Mouse (Mus musculus) heart, embryonic 10.5 days (tissue): ENCODE data around the gene Khdc3. TPM values are rescaled to one million over a fixed set of nuclear protein-coding genes. Genes with fewer than 3 reads are reported as not detected.
A peak's percentile ranks its signal among the peaks of the same experiment; 100 is the strongest.
"Not testable (repeated sequence)": the region's sequence is repeated elsewhere in the genome, so short reads cannot be mapped to it uniquely, and the experiment has no call there.

Experiments
- DNase-seq: peaks from one replicate; pipeline ENCODE4 v3.0.0-alpha.2; 2017; ENCODE audit warnings: low spot score
- H3K27ac ChIP-seq: fragments of 300-500 bp; sonication (generic); 2 replicates; pipeline ENCODE4 v1.5.1; 2016; ENCODE audit warnings: mild to moderate bottlenecking
- H3K27me3 ChIP-seq: fragments of 300-500 bp; sonication (generic); 2 replicates; pipeline ENCODE4 v1.6.1; 2016; ENCODE audit warnings: mild to moderate bottlenecking; ENCODE audit not compliant: poor library complexity, insufficient read depth, severe bottlenecking
- H3K36me3 ChIP-seq: fragments of 300-500 bp; sonication (generic); 2 replicates; pipeline ENCODE4 v1.6.1; 2016; ENCODE audit warnings: mild to moderate bottlenecking, moderate library complexity
- H3K4me1 ChIP-seq: fragments of 300-500 bp; sonication (generic); 2 replicates; pipeline ENCODE4 v1.6.1; 2016; ENCODE audit warnings: mild to moderate bottlenecking
- H3K4me3 ChIP-seq: fragments of 300-500 bp; sonication (generic); 2 replicates; pipeline ENCODE4 v1.5.1; 2016; ENCODE audit warnings: mild to moderate bottlenecking, moderate library complexity
- H3K9me3 ChIP-seq: fragments of 300-500 bp; sonication (generic); 2 replicates; pipeline ENCODE4 v1.6.1; 2016; ENCODE audit warnings: mild to moderate bottlenecking, moderate library complexity
- WGBS: fragments of 180-500 bp; shearing (Covaris S2); methylation state at CpG from one replicate; pipeline ENCODE4 v1.1.7; 2016; 5-methylcytosine and 5-hydroxymethylcytosine counted together
- polyA plus RNA-seq: library from polyadenylated mRNA; unstranded; fragments of >200 nt; fragmentation: Nextera tagmentation; extraction: Ambion mirVana; gene quantifications from 2 replicates; pipeline ENCODE4 v1.2.1, GENCODE M21; 2016

Khdc3 gene
- polyA plus RNA-seq: not detected in 2 replicates

DNA sequence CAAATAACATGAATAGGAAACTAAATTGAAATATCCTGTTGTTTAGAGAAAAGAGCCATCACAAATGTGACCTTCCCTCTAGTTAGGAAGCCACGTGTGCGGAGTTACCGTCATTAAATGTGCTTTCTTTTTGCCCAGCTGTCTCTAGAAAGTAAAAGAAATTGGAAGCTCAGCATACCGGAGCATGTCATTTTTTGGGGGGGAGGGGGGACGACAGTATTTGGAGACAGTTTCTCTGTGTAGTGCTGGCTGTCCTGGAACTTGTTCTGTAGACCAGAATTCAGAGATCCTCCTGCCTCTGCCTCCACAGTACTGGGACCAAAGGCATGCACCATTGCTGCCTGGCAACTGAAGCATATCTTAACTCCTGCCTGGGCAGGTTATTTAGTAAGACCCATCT, at the start of gene Khdc3:
Gene Khdc3, plus strand, starts transcription at position 301 of the 400 bp plus-strand sequence.
- WGBS: 85% methylated on average over 5 of the region's 5 CpGs
- no peak within 1 kb of the TSS for H3K27ac ChIP-seq
- no peak for DNase-seq
- no peak within 1 kb of the TSS for H3K4me3 ChIP-seq
- H3K4me1 ChIP-seq: peaks cover 9% of the 10 kb centered on the region
- H3K9me3 ChIP-seq: no peaks in the 10 kb centered on the region
- peaks cover 56% of the 10 kb centered on the region for H3K27me3 ChIP-seq
- H3K36me3 ChIP-seq: no peaks in the 10 kb centered on the region

DNA sequence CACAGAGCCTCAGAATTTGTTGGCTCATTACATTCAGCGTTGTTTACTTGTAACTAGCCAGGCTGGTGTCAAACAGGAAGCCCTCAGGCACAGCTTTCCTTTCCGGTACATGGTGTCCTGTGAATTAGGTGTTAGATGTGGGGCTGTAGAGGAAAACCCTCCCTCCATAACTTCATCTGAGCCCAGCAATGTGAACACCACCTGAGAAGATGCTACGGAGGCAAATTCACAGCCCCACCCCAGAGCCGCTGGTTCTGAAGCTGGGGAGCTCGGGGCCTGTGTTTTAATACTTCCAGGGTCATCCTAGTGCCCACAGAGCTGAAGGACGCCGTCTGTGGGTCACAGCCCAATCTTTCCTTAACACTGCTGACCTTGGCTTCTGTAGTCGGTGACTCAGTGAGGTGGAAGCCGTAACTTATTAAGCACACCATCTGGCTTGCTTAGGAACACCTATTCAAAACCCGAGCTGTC, 46.2 kb upstream of the Khdc3 start:
- H3K27me3 ChIP-seq: no peaks in the 10 kb centered on the region
- H3K4me3 ChIP-seq: no peak overlapping the region
- DNase-seq: no peak
- no peaks in the 10 kb centered on the region for H3K36me3 ChIP-seq
- H3K4me1 ChIP-seq: 0 out of 2 replicates have a peak, but pooled peaks cover 8% of the 10 kb centered on the region
- no peak overlapping the region for H3K27ac ChIP-seq
- 43% methylated on average over 10 of the region's 10 CpGs for WGBS
- no peaks in the 10 kb centered on the region for H3K9me3 ChIP-seq

DNA sequence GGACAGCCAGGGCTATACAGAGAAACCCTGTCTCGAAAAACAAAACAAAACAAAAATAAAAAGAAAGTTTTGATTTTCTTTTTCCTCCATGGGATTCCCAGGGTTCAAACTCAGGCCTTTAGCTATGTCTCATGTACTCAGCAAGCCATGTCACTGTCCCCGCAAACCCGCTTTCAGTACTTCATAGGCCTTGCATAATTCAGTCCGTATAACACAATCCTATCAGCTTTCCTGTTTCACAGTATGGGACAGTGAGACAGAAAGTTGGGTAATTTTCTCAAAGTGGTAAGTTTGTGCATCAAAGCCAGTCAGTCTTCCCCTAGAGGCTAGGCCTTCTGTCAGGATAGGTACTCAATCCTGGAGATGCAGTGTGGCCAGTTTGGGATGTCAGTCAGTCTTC, 42.4 kb upstream of the Khdc3 start:
- Histone ChIP-seq H3K4me3 (no peak overlapping the region), H3K36me3 (no peaks in the 10 kb centered on the region), H3K27ac (no peak overlapping the region), H3K27me3 (no peaks in the 10 kb centered on the region), H3K4me1 (peaks cover 14% of the 10 kb centered on the region), H3K9me3 (no peaks in the 10 kb centered on the region)
- WGBS: 83% methylated on average over 4 of the region's 4 CpGs
- DNase-seq: no peak

DNA sequence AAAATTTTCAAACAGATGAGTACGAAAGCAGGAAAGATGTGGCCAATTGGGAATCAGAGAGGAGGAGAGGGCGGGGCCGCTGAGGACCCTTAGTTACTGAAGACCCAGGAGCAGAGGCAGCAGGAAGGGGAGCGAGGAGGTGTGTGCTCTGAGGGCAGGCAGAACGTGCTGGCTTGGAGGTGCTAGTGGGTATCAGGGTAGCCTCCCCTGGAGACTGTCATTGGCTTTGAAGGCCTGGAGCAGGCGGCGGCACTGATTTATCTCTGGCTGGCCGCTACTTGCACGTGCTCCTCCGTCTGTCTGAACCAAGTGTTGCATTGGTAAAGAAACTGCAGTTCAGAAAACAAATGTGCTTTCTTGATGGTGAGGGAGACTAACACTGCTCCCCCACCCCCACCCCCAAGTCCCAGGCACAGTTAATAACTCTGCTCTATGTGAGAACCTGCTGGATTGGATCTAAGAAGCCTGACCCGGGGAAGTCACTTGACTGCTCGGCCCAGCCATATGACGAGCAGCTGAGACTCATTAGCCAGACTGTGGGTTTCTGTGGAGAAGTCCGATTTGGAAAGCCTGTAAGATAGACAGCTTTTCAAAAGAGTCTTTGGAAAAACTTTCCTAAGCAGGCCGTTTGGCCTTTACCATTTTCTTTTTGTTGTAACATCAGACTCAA, 37.9 kb upstream of the Khdc3 start:
- no peaks in the 10 kb centered on the region for H3K36me3 ChIP-seq
- H3K27ac ChIP-seq: peak overlapping the region; percentile 36
- no peaks in the 10 kb centered on the region for H3K9me3 ChIP-seq
- peak overlapping the region; percentile 39 for H3K4me3 ChIP-seq
- H3K27me3 ChIP-seq: no peaks in the 10 kb centered on the region
- peaks cover 30% of the 10 kb centered on the region for H3K4me1 ChIP-seq
- WGBS: 20% methylated on average over 15 of the region's 15 CpGs
- DNase-seq: no peak

DNA sequence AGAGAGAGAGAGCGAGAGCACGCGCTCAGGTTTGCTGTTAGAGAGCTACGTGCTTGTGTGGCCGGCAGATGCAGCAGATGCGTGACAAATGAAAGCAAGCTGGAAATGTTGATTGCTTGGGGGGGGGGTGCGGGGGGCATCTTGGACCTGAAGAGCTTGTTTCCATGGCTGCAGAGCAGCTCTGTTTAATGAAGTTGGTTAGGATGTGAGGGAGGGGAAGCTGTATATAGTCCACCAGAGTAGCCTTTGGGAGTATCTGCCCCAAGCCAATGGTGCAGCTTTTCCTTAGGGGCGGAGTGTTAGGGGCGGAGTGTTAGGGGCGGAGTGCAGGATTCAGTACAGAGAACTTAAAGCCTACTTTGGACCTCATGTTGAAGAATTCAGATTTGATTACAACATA, 34.5 kb upstream of the Khdc3 start:
- Histone ChIP-seq H3K27me3 (no peaks in the 10 kb centered on the region), H3K36me3 (no peaks in the 10 kb centered on the region), H3K9me3 (no peaks in the 10 kb centered on the region), H3K4me3 (peak overlapping the region; percentile 38), H3K27ac (no peak overlapping the region), H3K4me1 (peaks cover 42% of the 10 kb centered on the region)
- 33% methylated on average over 10 of the region's 10 CpGs for WGBS
- DNase-seq: no peak

DNA sequence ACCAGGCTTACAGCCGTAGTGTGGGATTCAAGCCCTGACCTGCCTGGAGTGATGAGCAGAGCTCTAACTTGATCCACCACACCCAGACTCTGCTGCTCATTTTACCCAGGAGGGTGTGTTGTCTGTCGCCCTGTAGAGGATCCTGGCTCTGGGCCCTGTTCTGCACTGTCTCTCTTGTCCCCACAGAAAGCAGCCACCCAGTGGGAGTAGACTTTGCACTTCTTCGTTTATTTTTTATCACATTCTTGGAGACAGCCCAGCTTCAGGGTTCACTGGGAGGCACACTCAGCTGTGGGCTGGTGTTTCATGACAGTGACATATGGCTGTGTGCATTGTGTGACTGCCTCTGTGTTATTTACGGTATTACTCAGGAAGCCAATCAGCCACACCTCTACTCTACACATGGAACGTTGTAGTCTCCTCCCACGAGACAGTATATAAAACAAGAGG, 33.4 kb upstream of the Khdc3 start:
- no peaks in the 10 kb centered on the region for H3K36me3 ChIP-seq
- H3K4me3 ChIP-seq: 0 out of 2 replicates have a peak overlapping the region, but pooled peaks have one; percentile 10
- H3K9me3 ChIP-seq: no peaks in the 10 kb centered on the region
- WGBS: 23% methylated on average over 6 of the region's 6 CpGs
- H3K4me1 ChIP-seq: peaks cover 40% of the 10 kb centered on the region
- peak overlapping the region; percentile 17; the same call in 1 of the 2 replicates for H3K27ac ChIP-seq
- no peak for DNase-seq
- no peaks in the 10 kb centered on the region for H3K27me3 ChIP-seq

DNA sequence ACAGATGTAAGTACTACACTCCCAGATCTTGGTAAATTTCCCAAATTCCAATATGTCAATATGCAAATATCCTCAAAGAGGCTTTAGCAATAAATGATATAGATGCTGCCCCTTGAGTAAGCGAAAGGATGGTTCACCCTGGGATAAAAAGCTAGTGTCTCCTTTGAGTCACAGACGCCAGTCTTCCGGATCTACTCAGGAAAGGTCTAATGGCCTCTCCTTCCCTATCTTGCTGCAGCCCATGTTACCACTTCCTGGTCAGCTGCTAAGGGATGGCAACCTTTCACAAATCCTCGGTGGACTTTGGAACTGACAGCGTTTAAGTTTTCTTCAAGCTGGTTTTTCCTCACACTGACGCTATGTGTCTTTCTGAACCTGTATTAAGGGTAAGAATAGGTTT, 32.9 kb upstream of the Khdc3 start:
- Histone ChIP-seq H3K4me3 (no peak overlapping the region), H3K27me3 (no peaks in the 10 kb centered on the region), H3K9me3 (no peaks in the 10 kb centered on the region), H3K27ac (no peak overlapping the region), H3K36me3 (no peaks in the 10 kb centered on the region), H3K4me1 (peaks cover 36% of the 10 kb centered on the region)
- WGBS: 65% methylated on average over 6 of the region's 6 CpGs
- DNase-seq: no peak

DNA sequence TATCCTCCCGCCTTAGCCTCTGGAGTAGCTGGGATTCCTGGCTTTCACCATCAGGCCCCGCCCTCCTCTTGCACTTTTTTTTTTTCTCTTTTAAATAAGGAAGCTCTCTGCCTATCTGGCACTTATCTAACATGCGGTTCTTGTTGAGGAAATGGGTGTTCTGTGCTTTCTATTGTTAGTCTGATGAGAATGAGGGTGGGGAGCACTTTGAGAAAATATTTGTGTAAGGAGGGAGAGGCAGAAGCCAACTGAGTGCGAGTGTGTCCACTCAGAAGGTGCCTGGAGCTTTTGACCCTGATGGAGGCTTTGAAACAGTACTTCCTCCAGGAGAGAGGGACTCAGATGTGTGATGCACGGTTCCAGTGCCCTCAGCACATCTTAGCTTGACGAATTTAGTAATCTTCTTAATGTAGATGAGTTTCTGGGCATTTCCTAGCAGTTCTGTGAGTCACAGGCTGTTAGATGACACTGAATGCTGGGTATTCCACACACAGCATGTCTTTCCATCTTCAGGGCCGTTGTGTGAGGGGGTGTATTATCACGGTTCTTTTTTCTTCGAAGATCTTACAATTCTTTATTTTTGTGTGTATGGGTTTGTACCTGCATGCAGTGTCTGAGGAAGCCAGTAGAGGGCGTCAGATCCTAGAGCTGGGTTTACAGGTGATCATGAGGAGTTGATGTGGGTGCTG, 30.5 kb upstream of the Khdc3 start:
- Histone ChIP-seq H3K27me3 (no peaks in the 10 kb centered on the region), H3K9me3 (no peaks in the 10 kb centered on the region), H3K4me1 (peaks cover 33% of the 10 kb centered on the region), H3K36me3 (no peaks in the 10 kb centered on the region), H3K27ac (no peak overlapping the region), H3K4me3 (no peak overlapping the region)
- 53% methylated on average over 10 of the region's 10 CpGs for WGBS
- no peak for DNase-seq

DNA sequence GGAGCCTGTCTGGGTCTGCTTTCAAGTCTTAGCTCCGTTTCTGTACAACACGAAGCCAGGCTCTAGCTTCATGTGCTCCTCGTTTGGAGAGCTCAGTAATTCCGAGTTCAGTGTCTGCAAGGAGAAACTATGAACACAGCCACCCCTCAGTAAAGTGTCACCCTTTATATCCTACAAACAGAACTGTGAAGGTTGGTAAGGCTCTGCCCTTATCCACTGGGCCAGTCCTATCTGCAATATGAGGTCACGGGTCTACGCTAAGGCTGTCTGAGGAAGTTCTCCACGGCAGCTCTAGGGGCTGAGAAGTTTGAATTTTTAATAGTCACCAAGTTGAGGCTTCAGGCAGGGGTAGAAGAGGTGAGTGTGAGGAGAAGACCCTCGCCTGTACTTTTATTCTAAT, 29.2 kb upstream of the Khdc3 start:
- no peaks in the 10 kb centered on the region for H3K36me3 ChIP-seq
- H3K27me3 ChIP-seq: no peaks in the 10 kb centered on the region
- no peaks in the 10 kb centered on the region for H3K9me3 ChIP-seq
- 73% methylated on average over 8 of the region's 8 CpGs for WGBS
- no peak overlapping the region for H3K4me3 ChIP-seq
- H3K27ac ChIP-seq: no peak overlapping the region
- DNase-seq: no peak
- H3K4me1 ChIP-seq: peaks cover 24% of the 10 kb centered on the region

DNA sequence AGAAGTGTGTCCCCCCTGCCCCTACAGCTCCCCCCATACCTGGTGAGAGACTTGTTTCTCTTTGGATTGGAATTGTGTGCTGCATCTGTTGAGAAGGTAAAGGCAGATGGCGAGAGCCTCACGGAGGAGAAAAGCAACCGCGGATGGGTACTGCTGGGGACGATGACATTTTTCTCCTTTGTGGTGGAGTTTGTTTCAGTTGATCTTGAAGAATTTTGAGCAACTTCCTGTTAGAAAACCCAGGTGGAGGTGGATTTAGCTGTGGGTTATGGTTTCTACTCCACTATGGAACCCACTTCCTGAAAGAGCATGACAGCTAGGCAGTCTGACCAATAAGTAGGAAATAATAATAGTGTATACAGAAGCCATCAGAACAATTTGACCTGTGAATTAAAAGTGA, 28.5 kb upstream of the Khdc3 start:
- WGBS: 88% methylated on average over 5 of the region's 5 CpGs
- Histone ChIP-seq H3K27me3 (no peaks in the 10 kb centered on the region), H3K4me1 (peaks cover 17% of the 10 kb centered on the region), H3K9me3 (no peaks in the 10 kb centered on the region), H3K4me3 (no peak overlapping the region), H3K27ac (no peak overlapping the region), H3K36me3 (no peaks in the 10 kb centered on the region)
- DNase-seq: no peak

DNA sequence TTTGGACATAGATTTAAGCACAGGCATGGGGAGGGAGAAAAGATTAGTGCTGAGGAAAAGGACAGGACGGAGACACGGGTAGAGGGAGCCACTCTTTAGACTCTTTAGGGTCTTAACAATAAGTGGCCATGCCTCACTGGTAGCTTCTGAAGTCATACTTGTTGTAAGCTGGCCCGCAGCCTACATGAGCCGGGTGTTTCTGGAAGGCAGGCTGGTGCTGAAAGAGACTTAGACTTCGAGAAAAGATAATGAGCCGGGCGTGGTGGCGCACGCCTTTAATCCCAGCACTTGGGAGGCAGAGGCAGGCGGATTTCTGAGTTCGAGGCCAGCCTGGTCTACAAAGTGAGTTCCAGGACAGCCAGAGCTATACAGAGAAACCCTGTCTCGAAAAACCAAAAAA, 22.3 kb upstream of the Khdc3 start:
- not testable (repeated sequence) for H3K27me3 ChIP-seq, H3K36me3 ChIP-seq, H3K27ac ChIP-seq, H3K4me1 ChIP-seq, DNase-seq, H3K4me3 ChIP-seq, H3K9me3 ChIP-seq
- WGBS: 82% methylated on average over 11 of the region's 12 CpGs

DNA sequence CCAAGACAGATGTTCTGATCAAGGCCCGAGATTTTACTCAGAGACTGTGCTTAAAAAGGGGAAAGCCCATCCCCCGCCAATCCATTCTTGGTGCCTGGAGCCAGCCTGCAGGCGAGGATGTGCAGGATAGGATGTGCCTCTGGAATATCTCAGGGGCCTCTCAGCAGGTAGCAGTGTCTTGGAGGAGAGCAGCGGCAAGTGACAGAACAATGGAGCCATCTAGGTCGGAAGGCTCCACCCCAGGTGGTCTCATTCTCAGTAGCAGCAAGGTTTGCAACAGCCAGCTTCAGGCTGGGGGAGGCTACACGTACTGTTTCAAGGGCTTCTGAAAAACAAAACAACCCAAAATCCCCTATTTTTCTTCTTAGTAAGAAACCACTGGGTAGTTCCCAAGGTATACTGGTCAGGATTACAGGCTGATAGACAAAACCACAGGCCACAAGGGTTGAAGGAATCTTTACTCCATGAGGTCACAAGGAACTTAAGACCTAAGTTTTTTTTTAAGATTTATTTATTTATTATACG, 21.8 kb upstream of the Khdc3 start:
- Histone ChIP-seq H3K4me1 (no peaks in the 10 kb centered on the region), H3K27ac (no peak overlapping the region), H3K27me3 (no peaks in the 10 kb centered on the region), H3K4me3 (no peak overlapping the region), H3K9me3 (no peaks in the 10 kb centered on the region), H3K36me3 (no peaks in the 10 kb centered on the region)
- DNase-seq: no peak
- 43% methylated on average over 7 of the region's 7 CpGs for WGBS

DNA sequence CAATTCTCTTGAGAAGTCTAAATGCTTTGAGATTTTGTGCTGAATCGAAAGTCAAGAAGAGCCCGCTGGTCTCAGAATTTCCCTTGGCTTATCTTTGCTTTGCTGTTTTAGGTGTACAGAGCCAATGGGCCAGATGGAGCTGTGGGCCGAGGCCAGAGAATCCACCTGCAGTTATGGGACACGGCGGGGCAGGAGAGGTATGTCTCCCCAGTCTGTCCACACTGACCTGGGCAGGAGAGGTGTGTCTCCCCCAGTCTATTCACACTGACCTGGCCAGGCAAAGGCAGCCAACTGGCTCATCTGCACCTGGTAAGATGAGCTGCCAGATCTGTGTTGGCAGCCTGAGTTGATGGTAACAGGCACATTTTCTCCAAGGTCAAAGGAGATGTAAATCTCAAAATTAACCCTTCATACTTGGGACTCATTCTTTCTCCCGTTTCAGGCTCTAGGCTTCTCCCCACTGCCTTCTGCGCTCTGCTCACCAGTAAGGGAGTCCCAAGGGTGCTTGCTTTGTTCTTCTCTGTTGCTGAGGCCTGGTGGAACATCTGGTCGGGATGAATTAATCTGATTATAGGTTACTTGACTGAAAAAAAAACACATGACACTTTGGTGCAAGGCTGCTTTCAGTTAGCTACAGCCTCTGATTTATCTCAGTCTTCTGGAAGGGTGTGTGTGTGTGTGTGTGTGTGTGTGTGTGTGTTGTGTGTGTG, 19.2 kb upstream of the Khdc3 start:
- DNase-seq: no peak
- Histone ChIP-seq H3K4me1 (peaks cover 8% of the 10 kb centered on the region; the same call in 1 of the 2 replicates), H3K4me3 (no peak overlapping the region), H3K27ac (no peak overlapping the region), H3K27me3 (no peaks in the 10 kb centered on the region), H3K36me3 (no peaks in the 10 kb centered on the region), H3K9me3 (no peaks in the 10 kb centered on the region)
- 80% methylated on average over 8 of the region's 8 CpGs for WGBS
